Mouse (Mus musculus): ENCODE measurements around the gene Banp. TPM values are rescaled to one million over a fixed set of nuclear protein-coding genes. Genes with fewer than 3 reads are reported as not detected.
A peak's percentile ranks its signal among the peaks of the same experiment; 100 is the strongest.

The Banp gene
- total and polyA plus RNA-seq, 2 experiments from 2014 or later, result 22.8 to 59.7 TPM

GRCm38 (mm10) chr8:121977819-121978590, 28.5 kb downstream of the Banp start:
- Histone ChIP-seq H3K9me3 (ENCODE audit: low read length) (no peaks in the 10 kb centered on the region), H3K27me3 (ENCODE audit: insufficient read depth, low read length) (no peaks in the 10 kb centered on the region), H3K4me3 (ENCODE audit: low read length) (no peak overlapping the region), H3K4me1 (ENCODE audit: insufficient read depth, low read length) (peaks cover 2% of the 10 kb centered on the region; the same call in 1 of the 2 replicates), H3K4me2 (ENCODE audit: low read depth, low read length) (no peak overlapping the region), H3K36me3 (ENCODE audit: insufficient read depth, low read length) (peaks cover 38% of the 10 kb centered on the region), H3K27ac (no peak overlapping the region), H3K9ac (replicated peaks; ENCODE audit: low read length) (no peak overlapping the region)
- ATAC-seq (peak; percentile 65), DNase-seq (ENCODE audit: low spot score) (peak; percentile 91)
- peak; percentile 89 for TF ChIP-seq CTCF (IDR thresholded peaks at IDR 0.05; ENCODE audit: low read depth)
- WGBS, result 57% methylated on average over 8 of the region's 8 CpGs

DNA sequence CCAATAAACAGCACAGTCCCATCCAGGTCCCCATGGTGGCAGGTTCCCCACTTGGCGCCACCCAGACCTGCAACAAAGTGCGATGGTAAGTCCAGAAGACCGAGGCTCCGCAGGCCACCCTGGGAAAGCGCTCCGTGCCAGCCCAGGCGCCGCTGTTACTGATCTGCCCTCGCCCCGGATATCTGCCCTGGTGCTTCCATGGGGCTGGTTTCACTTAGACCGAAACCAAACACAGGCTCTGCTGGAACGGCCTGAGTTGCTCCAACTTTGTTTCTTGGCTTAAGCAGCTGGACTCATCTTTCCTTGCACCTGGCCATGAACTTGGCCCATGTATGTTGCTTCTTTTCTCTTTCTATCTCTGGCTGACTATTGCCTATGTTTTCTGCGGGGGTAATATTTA, 29.1 kb downstream of the Banp start:
- Histone ChIP-seq H3K4me1 (ENCODE audit: insufficient read depth, low read length) (peaks cover 2% of the 10 kb centered on the region; the same call in 1 of the 2 replicates), H3K4me3 (ENCODE audit: low read length) (no peak overlapping the region), H3K4me2 (ENCODE audit: low read depth, low read length) (no peak overlapping the region), H3K27me3 (ENCODE audit: insufficient read depth, low read length) (no peaks in the 10 kb centered on the region), H3K27ac (no peak overlapping the region), H3K9me3 (ENCODE audit: low read length) (no peaks in the 10 kb centered on the region), H3K36me3 (ENCODE audit: insufficient read depth, low read length) (peaks cover 38% of the 10 kb centered on the region), H3K9ac (replicated peaks; ENCODE audit: low read length) (no peak overlapping the region)
- TF ChIP-seq CTCF (IDR thresholded peaks at IDR 0.05; ENCODE audit: low read depth), result no peak
- DNase-seq (ENCODE audit: low spot score) (no peak), ATAC-seq (no peak)
- 97% methylated on average over 13 of the region's 13 CpGs for WGBS

- DNase-seq (ENCODE audit: low spot score) (no peak), ATAC-seq (no peak)
- Histone ChIP-seq H3K9me3 (ENCODE audit: low read length) (no peaks in the 10 kb centered on the region), H3K27me3 (ENCODE audit: insufficient read depth, low read length) (no peaks in the 10 kb centered on the region), H3K27ac (no peak overlapping the region), H3K9ac (replicated peaks; ENCODE audit: low read length) (no peak overlapping the region), H3K4me2 (ENCODE audit: low read depth, low read length) (no peak overlapping the region), H3K4me3 (ENCODE audit: low read length) (no peak overlapping the region), H3K4me1 (ENCODE audit: insufficient read depth, low read length) (peaks cover 2% of the 10 kb centered on the region; the same call in 1 of the 2 replicates), H3K36me3 (ENCODE audit: insufficient read depth, low read length) (peaks cover 23% of the 10 kb centered on the region)
- WGBS, result 79% methylated on average over 11 of the region's 11 CpGs
- TF ChIP-seq CTCF (IDR thresholded peaks at IDR 0.05; ENCODE audit: low read depth), result no peak
Observed at GRCm38 (mm10) chr8:121980792-121981519, 31.4 kb downstream of the Banp start.

DNA sequence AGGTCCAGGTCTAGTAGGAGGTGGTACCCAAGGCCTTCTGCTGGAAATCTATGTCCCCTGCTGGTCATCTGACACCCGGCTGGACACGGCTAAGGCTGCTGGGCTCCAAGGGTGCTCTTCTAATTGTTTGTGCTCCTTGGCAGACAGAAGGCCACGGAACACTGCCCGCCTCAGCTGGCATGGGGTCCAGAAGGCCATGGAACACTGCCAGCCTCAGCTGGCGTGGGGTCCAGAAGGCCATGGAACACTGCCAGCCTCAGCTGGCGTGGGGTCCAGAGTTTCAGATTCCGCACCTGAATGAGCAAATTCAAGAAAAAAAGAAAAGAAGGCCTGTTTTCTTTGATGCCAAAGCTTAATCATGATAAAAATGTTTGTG, 32.0 kb downstream of the Banp start:
- peak; percentile 41 for DNase-seq (ENCODE audit: low spot score)
- Histone ChIP-seq H3K27ac (no peak overlapping the region), H3K9me3 (ENCODE audit: low read length) (no peaks in the 10 kb centered on the region), H3K4me1 (ENCODE audit: insufficient read depth, low read length) (peaks cover 2% of the 10 kb centered on the region; the same call in 1 of the 2 replicates), H3K27me3 (ENCODE audit: insufficient read depth, low read length) (no peaks in the 10 kb centered on the region), H3K9ac (replicated peaks; ENCODE audit: low read length) (no peak overlapping the region), H3K4me3 (ENCODE audit: low read length) (no peak overlapping the region), H3K36me3 (ENCODE audit: insufficient read depth, low read length) (peaks cover 17% of the 10 kb centered on the region), H3K4me2 (ENCODE audit: low read depth, low read length) (no peak overlapping the region)
- ATAC-seq, result no peak
- TF ChIP-seq CTCF (IDR thresholded peaks at IDR 0.05; ENCODE audit: low read depth), result peak; percentile 4; the same call in 1 of the 2 replicates
- WGBS, result 32% methylated on average over 7 of the region's 7 CpGs

DNA sequence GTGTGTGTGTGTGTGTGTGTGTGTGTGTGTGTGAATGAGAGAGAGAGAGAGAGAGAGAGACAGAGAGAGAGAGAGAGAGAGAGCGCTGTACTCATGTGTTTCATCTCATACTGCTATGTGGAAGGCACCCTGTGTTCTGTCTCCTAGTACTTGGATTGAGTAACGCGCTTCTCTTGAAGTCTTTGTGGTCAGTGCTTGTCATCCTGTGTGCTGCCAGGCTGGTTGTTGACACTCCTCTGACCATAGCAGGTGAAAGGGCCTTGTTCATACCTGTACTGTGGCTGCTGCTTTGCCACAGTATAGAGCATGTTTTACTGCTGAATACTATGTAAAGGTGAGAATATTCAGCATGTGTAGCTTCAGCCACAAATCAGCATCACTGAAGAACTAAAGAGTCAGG, 36.1 kb downstream of the Banp start:
- no peak for TF ChIP-seq CTCF (IDR thresholded peaks at IDR 0.05; ENCODE audit: low read depth)
- Histone ChIP-seq H3K27me3 (ENCODE audit: insufficient read depth, low read length) (no peaks in the 10 kb centered on the region), H3K4me2 (ENCODE audit: low read depth, low read length) (no peak overlapping the region), H3K4me1 (ENCODE audit: insufficient read depth, low read length) (peaks cover 2% of the 10 kb centered on the region; the same call in 1 of the 2 replicates), H3K4me3 (ENCODE audit: low read length) (no peak overlapping the region), H3K36me3 (ENCODE audit: insufficient read depth, low read length) (peaks cover 13% of the 10 kb centered on the region; the same call in 1 of the 2 replicates), H3K27ac (no peak overlapping the region), H3K9ac (replicated peaks; ENCODE audit: low read length) (no peak overlapping the region), H3K9me3 (ENCODE audit: low read length) (no peaks in the 10 kb centered on the region)
- no peak for DNase-seq (ENCODE audit: low spot score)
- WGBS, result 100% methylated on average over 3 of the region's 3 CpGs
- ATAC-seq, result no peak

GRCm38 (mm10) chr8:121987892-121988291, 38.3 kb downstream of the Banp start:
- H3K9ac ChIP-seq (replicated peaks; ENCODE audit: low read length), result no peak overlapping the region
- no peaks in the 10 kb centered on the region for H3K27me3 ChIP-seq (ENCODE audit: insufficient read depth, low read length)
- no peak overlapping the region for H3K27ac ChIP-seq
- no peak for TF ChIP-seq CTCF (IDR thresholded peaks at IDR 0.05; ENCODE audit: low read depth)
- H3K9me3 ChIP-seq (ENCODE audit: low read length), result no peaks in the 10 kb centered on the region
- DNase-seq (ENCODE audit: low spot score) (no peak), ATAC-seq (no peak)
- H3K4me3 ChIP-seq (ENCODE audit: low read length), result no peak overlapping the region
- H3K4me2 ChIP-seq (ENCODE audit: low read depth, low read length), result no peak overlapping the region
- H3K4me1 ChIP-seq (ENCODE audit: insufficient read depth, low read length), result no peaks in the 10 kb centered on the region
- WGBS, result 93% methylated on average over 5 of the region's 5 CpGs
- H3K36me3 ChIP-seq (ENCODE audit: insufficient read depth, low read length), result peaks cover 13% of the 10 kb centered on the region; the same call in 1 of the 2 replicates
